Mouse (Mus musculus) right cerebral cortex, postnatal 10 days (tissue): Measurements from ENCODE around the gene Spg11.

Experiments used
- DNase-seq, 2 experiments: peaks; one replicate each; pipeline ENCODE4 v3.0.0; 2021; ENCODE audit warnings: low spot score in 2 of 2

Spg11 gene

GRCm38 (mm10) chr2:122117961-122118958 lies at the start of gene Spg11:
Gene Spg11, minus strand, starts transcription at chr2:122118386.
- peak; percentile 98 to 99 for DNase-seq

GRCm38 (mm10) chr2:122164293-122164692 lies 46.1 kb upstream of the Spg11 start:
- DNase-seq, result no peak

DNA sequence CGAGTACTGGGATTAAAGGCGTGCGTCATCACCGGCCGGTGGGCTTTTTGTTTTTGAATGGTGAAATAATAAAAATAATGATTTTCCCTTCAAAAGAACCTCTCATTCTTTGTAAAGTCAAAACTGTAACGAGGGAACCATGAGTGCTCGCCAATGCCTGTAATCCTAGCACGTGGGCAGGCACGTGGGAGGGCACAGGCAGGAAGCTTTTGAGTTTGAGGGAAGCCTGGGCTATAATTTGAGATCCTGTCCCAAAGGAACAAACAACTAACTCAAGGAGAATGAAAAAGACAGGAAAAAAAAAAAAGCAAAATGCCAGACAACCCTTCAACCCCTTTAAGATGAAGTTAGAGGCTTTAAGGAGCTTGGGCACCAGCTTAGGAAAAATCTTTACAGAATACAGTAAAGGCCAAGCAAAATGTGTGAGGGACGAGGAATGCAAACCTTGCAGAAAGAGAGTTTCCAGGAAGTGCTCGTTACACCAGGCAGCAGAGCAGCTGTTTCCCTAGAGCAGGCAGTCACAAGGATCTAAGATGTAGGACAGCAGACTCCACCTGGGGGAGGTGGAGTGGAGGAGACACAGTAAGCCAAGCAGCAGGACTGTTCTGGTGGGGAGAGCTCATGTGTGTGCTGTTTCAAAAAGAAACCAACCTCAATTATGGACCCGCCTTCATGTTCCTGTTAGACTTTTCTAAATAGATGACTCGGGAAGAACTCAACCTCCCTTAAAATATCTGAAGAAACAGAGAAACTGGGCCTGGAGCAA lies 45.4 kb upstream of the Spg11 start:
- no peak for DNase-seq

GRCm38 (mm10) chr2:122162529-122162928 lies 44.3 kb upstream of the Spg11 start:
- DNase-seq, result no peak

DNA sequence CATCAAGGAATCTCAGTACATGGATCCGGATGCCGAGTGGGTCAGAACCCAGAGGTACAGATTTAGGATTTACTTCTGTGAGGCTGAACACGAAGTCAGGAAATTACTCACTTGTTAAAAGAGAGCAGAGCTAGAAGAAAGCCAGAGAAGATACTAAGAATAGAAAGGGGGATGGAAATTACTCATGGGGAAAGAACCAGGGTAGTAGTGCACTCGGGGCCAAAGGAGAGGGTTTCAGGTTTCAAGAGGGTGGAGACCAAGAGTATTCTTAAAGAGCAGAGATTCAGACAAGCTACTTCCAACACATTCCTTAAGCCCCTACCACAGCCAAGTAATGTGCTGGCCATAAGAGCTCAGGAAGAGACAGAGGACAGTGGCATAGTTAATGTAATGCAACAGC lies 43.4 kb upstream of the Spg11 start:
- DNase-seq, result no peak

GRCm38 (mm10) chr2:122160680-122161079 lies 42.5 kb upstream of the Spg11 start, which contains the start of gene Trim69:
Gene Trim69, plus strand, starts transcription at chr2:122160700.
- DNase-seq, result peak; percentile 71 to 82

DNA sequence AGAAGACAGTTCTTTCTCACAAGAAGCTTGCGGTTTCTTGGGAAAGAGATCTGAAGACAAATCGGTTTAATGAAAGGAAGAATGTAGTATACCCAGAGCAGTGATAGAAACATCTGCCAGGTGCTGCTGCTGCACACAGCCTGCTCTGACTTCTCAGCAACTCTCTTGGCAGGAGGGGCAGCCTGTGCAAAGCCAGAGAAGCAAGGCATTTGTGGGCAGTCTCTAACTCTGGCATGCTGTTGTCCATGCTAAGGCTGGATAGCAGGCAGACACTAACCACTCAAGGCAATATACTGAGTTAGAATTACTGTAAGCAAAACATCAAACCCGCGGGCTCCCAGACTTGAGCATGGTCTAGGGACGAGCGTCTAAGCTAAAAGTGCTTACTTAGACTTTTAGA lies 41.5 kb upstream of the Spg11 start:
- no peak for DNase-seq

- no peak for DNase-seq
These were observed 40.2 kb upstream of the Spg11 start for GRCm38 (mm10) chr2:122158362-122158802.

DNA sequence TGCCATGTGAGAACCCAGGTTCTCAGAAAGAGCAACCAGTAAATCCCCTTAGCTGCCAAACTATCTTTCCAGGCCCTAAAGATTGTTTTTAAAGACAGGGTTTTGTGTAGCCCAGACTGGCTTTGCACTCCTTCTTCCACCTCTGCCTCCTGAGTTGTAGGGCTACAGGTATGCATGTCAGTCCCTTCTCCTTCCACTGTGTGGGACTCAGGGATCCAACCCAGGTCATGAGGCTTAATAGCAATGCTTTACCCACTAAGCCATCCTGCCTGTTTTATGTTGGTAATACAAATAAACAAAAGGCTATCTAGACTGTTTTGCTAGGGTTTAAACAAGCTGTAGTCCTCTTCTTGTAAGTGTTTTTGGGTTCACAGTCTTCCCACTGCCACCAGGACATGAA lies 39.4 kb upstream of the Spg11 start:
- DNase-seq, result no peak

GRCm38 (mm10) chr2:122156051-122156700 lies 38.0 kb upstream of the Spg11 start:
- DNase-seq, result no peak

- no peak for DNase-seq
These were observed 37.1 kb upstream of the Spg11 start for GRCm38 (mm10) chr2:122155292-122155691.

- no peak for DNase-seq
These were observed 36.3 kb upstream of the Spg11 start for GRCm38 (mm10) chr2:122154479-122154878.

DNA sequence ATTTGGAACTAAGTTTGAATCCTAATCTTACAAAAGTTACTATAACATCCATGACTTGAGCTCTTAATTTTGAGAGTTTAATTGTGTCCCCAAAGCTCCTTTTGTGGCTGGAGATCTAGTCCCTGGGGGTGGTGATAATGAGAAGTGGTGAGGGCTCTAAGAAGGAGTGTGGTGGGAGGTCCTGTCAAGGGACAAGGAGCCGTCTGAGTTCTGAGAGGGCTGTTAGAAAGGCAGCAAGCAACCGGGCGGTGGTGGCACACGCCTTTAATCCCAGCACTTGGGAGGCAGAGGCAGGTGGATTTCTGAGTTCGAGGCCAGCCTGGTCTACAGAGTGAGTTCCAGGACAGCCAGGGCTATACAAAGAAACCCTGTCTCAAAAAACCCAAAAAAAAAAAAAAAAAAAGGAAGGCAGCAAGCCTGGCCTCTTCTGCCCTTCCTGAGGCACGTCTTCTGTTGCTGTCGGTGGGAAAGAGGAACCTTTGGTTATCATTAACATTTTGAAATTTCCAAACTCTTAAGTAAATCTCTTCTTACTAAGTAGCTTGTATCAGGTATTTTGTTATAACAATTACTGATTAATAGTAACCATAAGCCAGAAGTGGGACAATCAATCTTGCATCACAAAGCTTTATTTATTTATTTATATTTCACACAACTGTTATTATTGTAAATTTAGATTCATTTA lies 35.6 kb upstream of the Spg11 start:
- no peak for DNase-seq

- no peak for DNase-seq
These were observed 34.7 kb upstream of the Spg11 start for GRCm38 (mm10) chr2:122152850-122153249.

DNA sequence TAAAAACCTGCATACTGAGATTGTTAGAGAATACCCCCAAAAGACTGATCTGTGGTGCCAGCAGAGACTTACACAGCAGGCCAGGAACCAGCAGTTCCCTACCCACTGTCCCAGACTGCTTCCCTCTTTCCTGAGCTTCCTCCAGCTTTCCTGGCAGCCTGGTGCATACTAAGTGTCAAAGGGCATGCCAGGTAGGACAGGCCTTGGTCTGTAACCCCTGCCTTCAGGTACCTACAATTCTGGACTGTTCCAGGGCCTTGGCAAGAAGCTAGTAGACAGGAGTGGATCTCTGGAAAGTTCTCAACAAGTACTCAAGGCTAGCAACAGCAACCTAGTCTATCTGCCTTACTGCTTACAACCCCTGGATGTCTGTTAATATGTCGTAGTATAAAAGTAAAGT lies 33.0 kb upstream of the Spg11 start:
- DNase-seq, result no peak

- no peak for DNase-seq
These were observed 31.5 kb upstream of the Spg11 start for GRCm38 (mm10) chr2:122149716-122150115.

- no peak for DNase-seq
These were observed 31.1 kb upstream of the Spg11 start for GRCm38 (mm10) chr2:122149316-122149715.

DNA sequence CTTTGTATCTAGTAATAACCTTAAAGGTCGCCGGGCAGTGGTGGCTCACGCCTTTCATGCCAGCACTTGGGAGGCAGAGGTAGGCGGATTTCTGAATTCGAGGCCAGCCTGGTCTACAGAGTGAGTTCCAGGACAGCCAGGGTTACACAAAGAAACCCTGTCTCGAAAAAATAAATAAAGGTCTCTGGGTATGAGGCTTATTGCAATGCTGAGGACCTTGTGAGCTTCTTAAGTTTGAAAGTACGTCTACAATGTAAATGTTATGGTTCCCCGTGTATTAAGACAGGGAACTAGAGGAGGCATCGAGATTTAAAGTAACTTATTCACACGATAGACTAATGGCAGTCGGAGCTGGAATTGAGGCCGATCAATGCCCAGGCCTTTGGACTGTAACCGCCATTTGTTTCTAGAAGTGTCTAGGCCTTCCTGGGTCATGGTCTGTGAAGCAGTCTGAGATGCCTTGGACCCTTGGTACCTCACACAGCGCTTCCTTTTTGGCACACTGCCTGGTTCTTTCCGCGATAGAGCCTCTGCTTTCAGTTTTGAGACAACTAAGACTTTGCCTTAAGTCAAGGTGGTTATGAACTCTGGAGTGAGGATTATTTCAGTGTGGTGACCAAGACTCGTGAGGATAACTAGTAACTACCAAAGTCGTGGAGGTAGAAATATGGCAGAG lies 30.2 kb upstream of the Spg11 start:
- DNase-seq, result peak; percentile 59 to 60

- DNase-seq, result peak; percentile 95
These were observed 29.5 kb upstream of the Spg11 start, which contains the start of gene B2m for GRCm38 (mm10) chr2:122147508-122148241. Gene B2m, plus strand, starts transcription at chr2:122147686.

GRCm38 (mm10) chr2:122146687-122147086 lies 28.5 kb upstream of the Spg11 start:
- peak; percentile 42 to 47 for DNase-seq
